Comparison of ENCODE assay signal across 8 mouse cellular contexts in genomic region chr7:132262696-132263095, GRCm38 (mm10). TPM values are rescaled to one million over a fixed set of nuclear protein-coding genes. Genes with fewer than 3 reads are reported as not detected.
DNase-seq lines count a peak whose midpoint lies in the region; ATAC-seq and TF ChIP-seq lines count a peak whose summit lies in the region.
"Had no signal": no experiment of that assay in that cellular context is flagged by ENCODE, and none has a peak within 500 bp of the region (broad histone marks: within the 10 kb centered on the region; RNA-seq: fewer than 3 reads in every experiment).

No protein-coding gene starts in this region.

- DNase-seq in MEL (ENCODE audit: low read depth, low spot score) = peak; percentile 55
- peak; percentile 19 for DNase-seq in c-Kit-negative CD71-positive TER-119-positive erythroid progenitor cells, embryonic 14.5 days (ENCODE audit: low read depth, low spot score)
- no peak for DNase-seq in hindbrain, embryonic 14.5 days (ENCODE audit: low spot score)
- peak; percentile 93 for DNase-seq in midbrain, embryonic 11.5 days (ENCODE audit: low spot score, missing footprints)
- DNase-seq in testis, postnatal 10 days (ENCODE audit: low spot score) = no peak
- DNase-seq in adrenal gland, adult 18-20 months (ENCODE audit: low spot score in 2 of 2) = no peak
- DNase-seq in urinary bladder, postnatal 4 days (ENCODE audit: low spot score in 2 of 2) = no peak

- no peak for TF ChIP-seq RAD21 in MEL (IDR thresholded peaks at IDR 0.05; ENCODE audit: low read depth, low read length)

- no peak overlapping the region for H3K4me2 ChIP-seq in hindbrain, embryonic 14.5 days (replicated peaks)
- H3K4me2 ChIP-seq in midbrain, embryonic 11.5 days = no peak overlapping the region
- H3K4me2 ChIP-seq: heart, embryonic 13.5 days had no signal

- H3K4me3 ChIP-seq in MEL (ENCODE audit: control insufficient read depth in 1 of 2, insufficient read depth in 1 of 2, low read depth in 2 of 2, low read length in 2 of 2) = no peak overlapping the region
- no peak overlapping the region for H3K4me3 ChIP-seq in hindbrain, embryonic 14.5 days (replicated peaks; ENCODE audit: low read length)
- H3K4me3 ChIP-seq in midbrain, embryonic 11.5 days (ENCODE audit: low read depth, low read length) = no peak overlapping the region
- H3K4me3 ChIP-seq: heart, embryonic 13.5 days had no signal

- 0 out of 4 replicates have a peak, but pooled peaks of 1 of the 2 experiments have one; percentile 24 for TF ChIP-seq POLR2A in MEL (IDR thresholded peaks at IDR 0.05; ENCODE audit: control insufficient read depth in 1 of 2, insufficient read depth in 1 of 2, low read depth in 1 of 2, low read length in 2 of 2, poor library complexity in 1 of 2)

- TF ChIP-seq CTCF in MEL (IDR thresholded peaks at IDR 0.05 in 2 of 3, conservative IDR thresholded peaks at IDR 0.05 in 1 of 3; ENCODE audit: control insufficient read depth in 1 of 3, insufficient read depth in 1 of 3, low read depth in 2 of 3, low read length in 3 of 3, poor library complexity in 1 of 3, severe bottlenecking in 1 of 3) = no peak

- peak; percentile 31 to 46; a peak in 2 of 4 replicates for TF ChIP-seq EP300 in MEL (IDR thresholded peaks at IDR 0.05; ENCODE audit: low read depth in 1 of 2, low read length in 2 of 2)

- peaks cover 8 to 17% of the 10 kb centered on the region in 2 experiments for H3K4me1 ChIP-seq in MEL (ENCODE audit: control insufficient read depth in 1 of 2, insufficient read depth in 2 of 2, low read length in 2 of 2)
- H3K4me1 ChIP-seq in hindbrain, embryonic 14.5 days (replicated peaks; ENCODE audit: control insufficient read depth, insufficient read depth, low read length) = peaks cover 48% of the 10 kb centered on the region
- H3K4me1 ChIP-seq in midbrain, embryonic 11.5 days (ENCODE audit: control insufficient read depth, insufficient read depth, low read length) = peaks cover 51% of the 10 kb centered on the region

- H3K27ac ChIP-seq in MEL (ENCODE audit: control insufficient read depth, low read depth, low read length) = peak overlapping the region; percentile 14; the same call in 1 of the 2 replicates
- peak overlapping the region; percentile 69 for H3K27ac ChIP-seq in hindbrain, embryonic 14.5 days
- H3K27ac ChIP-seq in midbrain, embryonic 11.5 days (ENCODE audit: low read depth, low read length) = peak overlapping the region; percentile 88
- H3K27ac ChIP-seq: heart, embryonic 13.5 days had no signal

- H3K79me2 ChIP-seq in MEL (ENCODE audit: control insufficient read depth, insufficient read depth, low read length, poor library complexity) = no peaks in the 10 kb centered on the region

- peaks cover 0 to 19% of the 10 kb centered on the region in 2 experiments; a peak in 3 of 4 replicates for H3K36me3 ChIP-seq in MEL (ENCODE audit: control insufficient read depth in 1 of 2, insufficient read depth in 2 of 2, low read length in 2 of 2)
- peaks cover 6% of the 10 kb centered on the region for H3K36me3 ChIP-seq in hindbrain, embryonic 14.5 days (replicated peaks; ENCODE audit: control insufficient read depth, insufficient read depth)
- H3K36me3 ChIP-seq in midbrain, embryonic 11.5 days (ENCODE audit: control insufficient read depth, insufficient read depth, low read length) = peaks cover 5% of the 10 kb centered on the region; the same call in 1 of the 2 replicates

- no peaks in the 10 kb centered on the region for H3K27me3 ChIP-seq in MEL (ENCODE audit: control insufficient read depth in 1 of 2, insufficient read depth in 2 of 2, low read length in 2 of 2)
- no peaks in the 10 kb centered on the region for H3K27me3 ChIP-seq in hindbrain, embryonic 14.5 days (ENCODE audit: control insufficient read depth, insufficient read depth, low read length)
- H3K27me3 ChIP-seq in midbrain, embryonic 11.5 days (ENCODE audit: control insufficient read depth, insufficient read depth, low read length) = no peaks in the 10 kb centered on the region
- H3K27me3 ChIP-seq: heart, embryonic 13.5 days had no signal

- no peaks in the 10 kb centered on the region for H3K9me3 ChIP-seq in MEL (replicated peaks; ENCODE audit: insufficient read depth, low read length)
- H3K9me3 ChIP-seq in hindbrain, embryonic 14.5 days (ENCODE audit: control insufficient read depth, low read length) = no peaks in the 10 kb centered on the region
- no peaks in the 10 kb centered on the region for H3K9me3 ChIP-seq in midbrain, embryonic 11.5 days (ENCODE audit: control insufficient read depth, low read length)
- H3K9me3 ChIP-seq: heart, embryonic 13.5 days had no signal

- 12% methylated on average over 6 of the region's 6 CpGs for WGBS in hindbrain, embryonic 14.5 days
- 14% methylated on average over 6 of the region's 6 CpGs for WGBS in midbrain, embryonic 11.5 days

- no peak overlapping the region for H3K9ac ChIP-seq in MEL (ENCODE audit: control insufficient read depth, low read depth, low read length, poor library complexity, severe bottlenecking)
- no peak overlapping the region for H3K9ac ChIP-seq in hindbrain, embryonic 14.5 days
- H3K9ac ChIP-seq in midbrain, embryonic 11.5 days (ENCODE audit: low read length) = peak overlapping the region; percentile 16; the same call in 1 of the 2 replicates
- H3K9ac ChIP-seq: heart, embryonic 13.5 days had no signal

- peak; percentile 51; the same call in 1 of the 2 replicates for ATAC-seq in hindbrain, embryonic 14.5 days (ENCODE audit: low FRiP score)
- ATAC-seq in midbrain, embryonic 11.5 days (ENCODE audit: low FRiP score) = peak; percentile 91

TF ChIP-seq in MEL, 35 proteins besides CTCF, POLR2A, EP300 and RAD21:
- TF ChIP-seq GATA1 (IDR thresholded peaks at IDR 0.05; ENCODE audit: low read depth, low read length) = peak; percentile 63
- no peak for TF ChIP-seq POLR2AphosphoS5 (IDR thresholded peaks at IDR 0.05; ENCODE audit: borderline replicate concordance, low read depth, low read length)
- TF ChIP-seq ELF1 (IDR thresholded peaks at IDR 0.05; ENCODE audit: low read depth, low read length) = no peak
- no peak for TF ChIP-seq MAFK (IDR thresholded peaks at IDR 0.05; ENCODE audit: borderline replicate concordance, low read depth, low read length)
- TF ChIP-seq RCOR1 (IDR thresholded peaks at IDR 0.05; ENCODE audit: low read depth, low read length) = no peak
- TF ChIP-seq MAX (IDR thresholded peaks at IDR 0.05; ENCODE audit: low read length) = no peak
- no peak for TF ChIP-seq E2F4 (IDR thresholded peaks at IDR 0.05; ENCODE audit: borderline replicate concordance, low read depth, low read length)
- TF ChIP-seq ZNF384 (IDR thresholded peaks at IDR 0.05; ENCODE audit: low read depth, low read length) = no peak
- TF ChIP-seq KAT2A (conservative IDR thresholded peaks at IDR 0.05; ENCODE audit: low read depth, low read length) = no peak
- no peak for TF ChIP-seq TBP (IDR thresholded peaks at IDR 0.05; ENCODE audit: low read depth, low read length)
- TF ChIP-seq JUND (IDR thresholded peaks at IDR 0.05; ENCODE audit: low read depth, low read length) = no peak
- TF ChIP-seq SMC3 (IDR thresholded peaks at IDR 0.05; ENCODE audit: low read depth, low read length) = no peak
- no peak for TF ChIP-seq USF2 (IDR thresholded peaks at IDR 0.05; ENCODE audit: borderline replicate concordance in 1 of 2, insufficient read depth in 1 of 2, low read depth in 1 of 2, low read length in 2 of 2)
- TF ChIP-seq TCF12 (IDR thresholded peaks at IDR 0.05; ENCODE audit: low read depth, low read length) = peak; percentile 65
- TF ChIP-seq SIN3A (IDR thresholded peaks at IDR 0.05; ENCODE audit: low read length) = no peak
- no peak for TF ChIP-seq CHD1 (IDR thresholded peaks at IDR 0.05; ENCODE audit: low read depth, low read length)
- TF ChIP-seq CHD2 (IDR thresholded peaks at IDR 0.05; ENCODE audit: low read length) = no peak
- TF ChIP-seq UBTF (IDR thresholded peaks at IDR 0.05; ENCODE audit: borderline replicate concordance, insufficient read depth, low read depth, low read length) = no peak
- no peak for TF ChIP-seq NELFE (IDR thresholded peaks at IDR 0.05; ENCODE audit: low read depth, low read length)
- no peak for TF ChIP-seq BHLHE40 (IDR thresholded peaks at IDR 0.05; ENCODE audit: borderline replicate concordance, low read depth, low read length)
- TF ChIP-seq MYB (IDR thresholded peaks at IDR 0.05; ENCODE audit: low read depth, low read length) = no peak
- TF ChIP-seq TAL1 (IDR thresholded peaks at IDR 0.05; ENCODE audit: low read length) = no peak
- TF ChIP-seq ETS1 (IDR thresholded peaks at IDR 0.05; ENCODE audit: low read depth, low read length) = 0 out of 2 replicates have a peak, but pooled peaks have one; percentile 39
- TF ChIP-seq NRF1 (IDR thresholded peaks at IDR 0.05; ENCODE audit: insufficient read depth, low read depth, low read length, poor library complexity, severe bottlenecking) = no peak
- TF ChIP-seq HCFC1 (IDR thresholded peaks at IDR 0.05; ENCODE audit: low read depth, low read length) = no peak
- no peak for TF ChIP-seq POLR2AphosphoS2 (IDR thresholded peaks at IDR 0.05; ENCODE audit: low read length)

RNA-seq across cellular contexts. Expression of gene Chst15, which starts 54.3 kb away (rescaled TPM):
- 14.3 and 14.9 TPM in 2 replicates for total RNA-seq in MEL (2012; rRNA removed)
- polyA plus RNA-seq in MEL (2012; ENCODE audit: insufficient read depth in 1 of 2, insufficient read length in 2 of 2, low read depth in 1 of 2, low replicate concordance in 2 of 2, missing spikeins in 1 of 2) = 10 to 100 TPM in 1 of 2 experiments, not detected in 1; 18.1 TPM
- 16.3 and 17.1 TPM in 2 replicates for polyA plus RNA-seq in hindbrain, embryonic 14.5 days (2014; fragmentation: Nextera tagmentation; extraction: Ambion mirVana)
- 18.0 and 18.2 TPM in 2 replicates for polyA plus RNA-seq in midbrain, embryonic 11.5 days (2014; fragmentation: Nextera tagmentation; extraction: Ambion mirVana)
- 10 to 100 TPM; 34.1 to 43.9 TPM for total RNA-seq in adrenal gland, adult 18-20 months (2021)

Comparison
In these comparisons a context has a peak if more than half of its experiments do, and no peak if none do; other contexts are left out.
1. DNase-seq: peak in MEL (single experiment), c-Kit-negative CD71-positive TER-119-positive erythroid progenitor cells, embryonic 14.5 days (single experiment) and midbrain, embryonic 11.5 days (single experiment); none in hindbrain, embryonic 14.5 days (single experiment), testis, postnatal 10 days (single experiment), adrenal gland, adult 18-20 months (0 of 2) and urinary bladder, postnatal 4 days (0 of 2).
2. H3K27ac ChIP-seq: peak in every context shown above with its lines; median percentile 88 in midbrain, embryonic 11.5 days; 69 in hindbrain, embryonic 14.5 days; 14 in MEL.